Mouse (Mus musculus) forebrain, embryonic 13.5 days (tissue): ENCODE results near the gene Gm14296. TPM values are rescaled to one million over a fixed set of nuclear protein-coding genes. Genes with fewer than 3 reads are reported as not detected.
"Not testable (repeated sequence)": the region's sequence is repeated elsewhere in the genome, so short reads cannot be mapped to it uniquely, and the experiment has no call there.

Experiments
- ATAC-seq: fragments of 200-750 bp; cut with Nextera tagmentation; 2 replicates; pipeline ENCODE4 v1.8.0; 2017
- H3K27ac ChIP-seq: fragments of 300-500 bp; sonication (generic); 2 replicates; pipeline ENCODE4 v1.5.1; 2015; ENCODE audit warnings: inconsistent platforms, mild to moderate bottlenecking, moderate library complexity
- H3K27me3 ChIP-seq: fragments of 300-500 bp; sonication (generic); 2 replicates; pipeline ENCODE4 v1.6.1; 2015; ENCODE audit warnings: mild to moderate bottlenecking, inconsistent platforms
- H3K36me3 ChIP-seq: fragments of 300-500 bp; sonication (generic); 2 replicates; pipeline ENCODE4 v1.6.1; 2015; ENCODE audit warnings: mild to moderate bottlenecking, inconsistent platforms; ENCODE audit not compliant: poor library complexity, severe bottlenecking
- H3K4me1 ChIP-seq: fragments of 300-500 bp; sonication (generic); 2 replicates; pipeline ENCODE4 v1.6.1; 2015; ENCODE audit warnings: inconsistent platforms
- H3K4me2 ChIP-seq: fragments of 300-500 bp; sonication (generic); 2 replicates; pipeline ENCODE4 v1.6.1; 2015; ENCODE audit warnings: inconsistent platforms, mild to moderate bottlenecking, moderate library complexity
- H3K4me3 ChIP-seq: fragments of 300-500 bp; sonication (generic); 2 replicates; pipeline ENCODE4 v1.5.1; 2015; ENCODE audit warnings: mild to moderate bottlenecking, inconsistent platforms
- H3K9ac ChIP-seq: fragments of 300-500 bp; sonication (generic); 2 replicates; pipeline ENCODE4 v1.6.1; 2015; ENCODE audit warnings: mild to moderate bottlenecking, inconsistent platforms
- H3K9me3 ChIP-seq: fragments of 300-500 bp; sonication (generic); replicated peaks from 2 replicates; pipeline ENCODE4 v1.6.1; 2016; ENCODE audit warnings: inconsistent platforms
- WGBS: fragments of 180-500 bp; shearing (Covaris S2); methylation state at CpG from one replicate; pipeline ENCODE4 v1.1.7; 2015; 5-methylcytosine and 5-hydroxymethylcytosine counted together
- polyA plus RNA-seq: library from polyadenylated mRNA; unstranded; fragments of >200 nt; fragmentation: Nextera tagmentation; extraction: Ambion mirVana; gene quantifications from 2 replicates; pipeline ENCODE4 v1.2.1, GENCODE M21; 2015

Gene Gm14296
- 13.3 TPM in 2 replicates for polyA plus RNA-seq

DNA sequence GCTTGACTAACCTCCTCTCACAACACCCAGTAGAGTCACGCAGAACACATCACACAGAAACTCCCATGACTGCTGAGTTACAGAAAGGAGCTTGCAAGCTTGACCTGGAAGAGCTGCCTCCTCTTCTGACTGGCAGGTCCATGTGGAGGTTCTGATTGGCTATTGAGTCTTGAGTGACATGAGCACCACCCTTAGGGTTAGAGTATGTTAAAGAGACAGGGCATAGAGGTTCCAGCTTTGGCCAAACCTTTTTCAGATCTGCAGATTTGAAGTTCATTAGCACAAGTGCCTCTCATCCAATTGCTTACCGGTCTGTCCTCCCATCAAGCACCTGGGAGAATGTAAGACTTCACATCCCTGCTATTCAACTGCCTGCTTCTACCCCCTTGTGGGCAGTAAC is at the start of gene Gm14296:
TSS of gene Gm14296 (minus strand) at position 101 of the 400 bp plus-strand sequence.
- H3K27ac ChIP-seq, H3K4me3 ChIP-seq, H3K4me2 ChIP-seq, H3K36me3 ChIP-seq, ATAC-seq, H3K9me3 ChIP-seq, H3K4me1 ChIP-seq, H3K9ac ChIP-seq, H3K27me3 ChIP-seq: not testable (repeated sequence)
- WGBS = no CpG with 5 or more reads among the region's 2 CpGs

DNA sequence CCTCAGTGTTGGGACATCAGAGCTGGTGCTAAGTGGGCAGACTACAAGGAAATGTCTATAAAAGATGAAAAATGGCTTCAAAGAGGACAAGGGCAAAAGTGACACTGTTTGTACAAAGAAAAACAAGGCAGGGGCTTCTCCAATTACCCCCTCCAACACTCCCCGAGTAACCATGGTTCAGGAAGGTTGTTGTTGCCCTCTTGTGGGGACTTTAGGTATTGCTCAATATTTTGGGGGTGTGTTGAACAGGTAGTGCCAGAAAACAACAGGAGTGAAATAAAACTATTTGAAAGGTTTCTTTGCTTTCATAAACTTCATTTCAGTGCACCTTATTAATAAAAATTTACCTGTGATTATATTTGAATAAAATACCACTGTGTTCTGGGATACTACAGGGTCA is 22.1 kb downstream of the Gm14296 start:
- H3K27me3 ChIP-seq, H3K9me3 ChIP-seq, H3K9ac ChIP-seq, H3K4me1 ChIP-seq, H3K36me3 ChIP-seq, H3K4me2 ChIP-seq, ATAC-seq, H3K4me3 ChIP-seq, H3K27ac ChIP-seq: not testable (repeated sequence)
- WGBS = no CpG with 5 or more reads among the region's 1 CpGs

Other genes with a start within 250 kb of the Gm14296 start
- gene Gm14305, start 219.5 kb downstream of the Gm14296 start, polyA plus RNA-seq = 37.3 and 42.9 TPM in 2 replicates
- 10.1 and 10.9 TPM in 2 replicates for gene Gm14295, start 129.2 kb downstream of the Gm14296 start, polyA plus RNA-seq
- not detected in 2 replicates for gene Gm14408, start 96.7 kb downstream of the Gm14296 start, polyA plus RNA-seq
- 7.0 and 7.7 TPM in 2 replicates for gene Gm14419, start 73.1 kb upstream of the Gm14296 start, polyA plus RNA-seq
- not detected in 2 replicates for gene Gm14401, start 146.5 kb upstream of the Gm14296 start, polyA plus RNA-seq